Mouse (Mus musculus) liver, embryonic 14.5 days (tissue): ENCODE measurements around the gene Gnl3l. TPM values are rescaled to one million over a fixed set of nuclear protein-coding genes. Genes with fewer than 3 reads are reported as not detected.

Experiments used
- ATAC-seq: fragments of 200-750 bp; cut with Nextera tagmentation; 2 replicates; pipeline ENCODE4 v1.8.0; 2017; ENCODE audit warnings: moderate number of reproducible peaks, mild to moderate bottlenecking, moderate library complexity; ENCODE audit not compliant: insufficient read depth
- DNase-seq, 3 experiments: peaks; one replicate each; pipeline ENCODE4 v3.0.0-alpha.2; 2012 to 2013; ENCODE audit warnings: low read depth in 3 of 3, low spot score in 3 of 3
- H3K27ac ChIP-seq: fragments of 300-500 bp; sonication (generic); 2 replicates; pipeline ENCODE4 v1.5.1; 2014; ENCODE audit warnings: moderate library complexity, mild to moderate bottlenecking, control low read depth, inconsistent platforms
- H3K27me3 ChIP-seq: fragments of 300-500 bp; sonication (generic); 2 replicates; pipeline ENCODE4 v1.6.1; 2014; ENCODE audit warnings: mild to moderate bottlenecking, low read length, moderate library complexity; ENCODE audit not compliant: control insufficient read depth, insufficient read depth
- H3K36me3 ChIP-seq: fragments of 300-500 bp; sonication (generic); replicated peaks from 2 replicates; pipeline ENCODE4 v1.6.1; 2014; ENCODE audit warnings: low read depth; ENCODE audit not compliant: control insufficient read depth, insufficient read depth
- H3K4me1 ChIP-seq, 2 experiments: fragments of 200-500 bp in 1 of 2; fragments of 300-500 bp in 1 of 2; sonication (generic) in 1 of 2; replicated peaks; 2 replicates each; pipeline ENCODE4 v1.6.1; 2012 to 2014; ENCODE audit warnings: antibody characterized with exemption in 1 of 2, inconsistent platforms in 1 of 2, low read length in 1 of 2; ENCODE audit not compliant: control insufficient read depth in 2 of 2, insufficient read depth in 2 of 2
- H3K4me2 ChIP-seq: fragments of 300-500 bp; sonication (generic); 2 replicates; pipeline ENCODE4 v1.6.1; 2014; ENCODE audit warnings: low read depth, mild to moderate bottlenecking, control low read depth, moderate library complexity
- H3K4me3 ChIP-seq, 2 experiments: fragments of 200-500 bp in 1 of 2; fragments of 300-500 bp in 1 of 2; sonication (generic) in 1 of 2; 2 replicates each; pipeline ENCODE4 v1.5.1; 2012 to 2014; ENCODE audit warnings: low read depth in 2 of 2, low read length in 2 of 2, mild to moderate bottlenecking in 2 of 2, control low read depth in 1 of 2, inconsistent platforms in 1 of 2, moderate library complexity in 1 of 2; ENCODE audit not compliant: insufficient read depth in 1 of 2
- H3K9ac ChIP-seq: fragments of 300-500 bp; sonication (generic); replicated peaks from 2 replicates; pipeline ENCODE4 v1.6.1; 2014; ENCODE audit warnings: mild to moderate bottlenecking, control low read depth, moderate library complexity
- H3K9me3 ChIP-seq: fragments of 300-500 bp; sonication (generic); 2 replicates; pipeline ENCODE4 v1.6.1; 2016; ENCODE audit warnings: low read length, mixed read lengths; ENCODE audit not compliant: control insufficient read depth
- CTCF ChIP-seq: IDR thresholded peaks from 2 replicates; pipeline ENCODE4 v1.5.1; 2016; ENCODE audit warnings: antibody characterized with exemption, low read depth, control low read depth
- EP300 ChIP-seq: IDR thresholded peaks from 2 replicates; pipeline ENCODE4 v1.6.1; 2016; ENCODE audit warnings: antibody characterized with exemption, low read depth
- WGBS: fragments of 180-500 bp; shearing (Covaris S2); extraction: QIAGEN DNeasy Blood & Tissue Kit; methylation state at CpG from one replicate; pipeline ENCODE4 v1.1.7; 2014; ENCODE audit not compliant: insufficient replicate concordance; 5-methylcytosine and 5-hydroxymethylcytosine counted together
- polyA plus RNA-seq, 2 experiments: library from polyadenylated mRNA; depleted of rRNA in 1 of 2; stranded (reverse) in 1 of 2; unstranded in 1 of 2; fragments of >200 nt; fragmentation: Nextera tagmentation in 1 of 2; extraction: Ambion mirVana in 1 of 2; gene quantifications; 2 replicates each; pipeline versions ENCODE4 v1.2.1 to v1.2.3; 2012 to 2014

Gnl3l gene
- polyA plus RNA-seq, 2 experiments = 5.4 to 10.3 TPM

GRCm38 (mm10) chrX:151046777-151047430 is 29.8 kb upstream of the Gnl3l start:
- no peaks in the 10 kb centered on the region for H3K4me1 ChIP-seq
- no peak overlapping the region for H3K27ac ChIP-seq
- H3K9ac ChIP-seq = no peak overlapping the region
- peak overlapping the region; percentile 51 to 52 for H3K4me3 ChIP-seq
- ATAC-seq (peak; percentile 55), DNase-seq (peak in 1 of 3 experiments; percentile 12)
- peaks cover 22% of the 10 kb centered on the region for H3K27me3 ChIP-seq
- H3K9me3 ChIP-seq = no peaks in the 10 kb centered on the region
- peak overlapping the region; percentile 50 for H3K4me2 ChIP-seq
- no peak for TF ChIP-seq CTCF
- TF ChIP-seq EP300 = no peak
- no peaks in the 10 kb centered on the region for H3K36me3 ChIP-seq
- 15% methylated on average over 32 of the region's 62 CpGs for WGBS

DNA sequence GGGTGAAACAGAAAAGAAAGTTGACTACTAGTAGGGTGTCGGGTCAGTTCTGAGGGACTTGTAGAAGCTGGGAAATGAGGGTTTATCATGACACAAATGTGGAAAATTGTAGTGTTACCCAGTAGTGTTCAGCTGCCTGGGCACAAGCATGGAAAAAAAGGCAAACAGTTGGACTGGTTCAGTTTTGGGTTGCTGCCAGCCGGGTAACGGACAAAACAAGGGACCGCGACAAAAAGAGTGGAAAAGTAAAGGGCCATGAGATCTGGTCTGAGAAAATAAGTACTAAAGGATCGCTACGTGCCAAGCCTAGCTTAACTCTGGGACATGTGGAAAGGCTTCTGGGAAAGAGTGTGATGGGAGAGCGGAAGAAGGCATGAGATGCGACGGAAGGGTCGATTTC is 29.2 kb upstream of the Gnl3l start:
- TF ChIP-seq CTCF = no peak
- no peak for TF ChIP-seq EP300
- H3K27ac ChIP-seq = no peak overlapping the region
- H3K27me3 ChIP-seq = peaks cover 22% of the 10 kb centered on the region
- H3K4me1 ChIP-seq = no peaks in the 10 kb centered on the region
- no peak overlapping the region for H3K9ac ChIP-seq
- no peaks in the 10 kb centered on the region for H3K36me3 ChIP-seq
- peak overlapping the region in 1 of 2 experiments; percentile 51; a peak in 1 of 4 replicates for H3K4me3 ChIP-seq
- DNase-seq (no peak), ATAC-seq (no peak)
- H3K4me2 ChIP-seq = peak overlapping the region; percentile 50; the same call in 1 of the 2 replicates
- no peaks in the 10 kb centered on the region for H3K9me3 ChIP-seq
- WGBS = 44% methylated on average over 11 of the region's 11 CpGs

DNA sequence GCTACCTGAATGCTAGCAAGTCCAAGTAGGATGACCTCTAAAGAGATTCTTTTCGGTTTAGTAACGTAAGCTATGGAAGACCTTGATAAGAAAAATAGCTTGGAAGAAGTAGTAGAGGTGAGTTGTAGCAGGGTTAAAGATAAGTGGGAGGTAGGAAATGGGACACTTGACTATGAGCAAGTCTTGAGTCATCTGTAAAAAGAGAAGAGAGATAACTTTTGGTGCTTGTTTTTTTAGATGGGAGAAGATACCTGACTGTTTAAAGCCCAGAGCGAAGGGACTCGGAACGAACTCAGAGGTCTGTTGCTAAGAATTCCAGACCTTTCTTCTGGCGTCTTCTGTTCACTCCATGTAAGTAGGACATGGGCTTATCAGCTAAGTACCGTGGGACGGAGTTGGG is 28.7 kb upstream of the Gnl3l start, which contains the start of gene Fgd1:
Gene Fgd1 (plus strand): TSS at position 301 of the 400 bp plus-strand sequence.
- ATAC-seq (no peak), DNase-seq (no peak)
- H3K4me3 ChIP-seq = peak within 1 kb of the TSS; percentile 51 to 52
- H3K9me3 ChIP-seq = no peaks in the 10 kb centered on the region
- no peaks in the 10 kb centered on the region for H3K4me1 ChIP-seq
- H3K27ac ChIP-seq = no peak within 1 kb of the TSS
- TF ChIP-seq EP300 (no peak), CTCF (no peak)
- 77% methylated on average over 8 of the region's 8 CpGs for WGBS
- H3K27me3 ChIP-seq = peaks cover 22% of the 10 kb centered on the region
- H3K4me2 ChIP-seq = peak within 1 kb of the TSS; percentile 50
- H3K36me3 ChIP-seq = no peaks in the 10 kb centered on the region
- no peak within 1 kb of the TSS for H3K9ac ChIP-seq

DNA sequence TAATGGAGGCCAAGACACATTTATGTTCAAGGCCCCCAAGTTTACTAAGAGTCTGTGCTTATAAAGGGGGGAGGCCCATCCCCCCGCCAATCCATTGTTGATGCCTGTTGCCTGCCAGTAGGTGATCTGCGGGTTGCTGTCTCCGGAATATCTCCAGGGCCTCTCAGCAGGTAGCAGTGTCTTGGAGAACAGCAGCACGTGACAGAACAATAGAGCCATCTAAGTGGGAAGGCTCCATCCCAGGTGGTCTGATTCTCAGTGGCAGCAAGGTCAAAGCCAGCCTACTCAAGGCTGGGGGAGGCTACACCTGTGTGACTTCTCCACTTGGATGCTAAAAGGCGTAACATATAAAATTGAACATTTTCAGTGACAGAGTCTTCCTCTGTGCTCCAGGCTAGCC is 24.1 kb upstream of the Gnl3l start:
- H3K9ac ChIP-seq = no peak overlapping the region
- no peak overlapping the region for H3K4me2 ChIP-seq
- no peak for ATAC-seq
- no peaks in the 10 kb centered on the region for H3K4me1 ChIP-seq
- WGBS = 63% methylated on average over 5 of the region's 5 CpGs
- no peak overlapping the region for H3K27ac ChIP-seq
- no peak overlapping the region for H3K4me3 ChIP-seq
- no peaks in the 10 kb centered on the region for H3K9me3 ChIP-seq
- H3K36me3 ChIP-seq = no peaks in the 10 kb centered on the region
- no peak for DNase-seq
- peaks cover 3% of the 10 kb centered on the region for H3K27me3 ChIP-seq
- no peak for TF ChIP-seq CTCF
- no peak for TF ChIP-seq EP300

DNA sequence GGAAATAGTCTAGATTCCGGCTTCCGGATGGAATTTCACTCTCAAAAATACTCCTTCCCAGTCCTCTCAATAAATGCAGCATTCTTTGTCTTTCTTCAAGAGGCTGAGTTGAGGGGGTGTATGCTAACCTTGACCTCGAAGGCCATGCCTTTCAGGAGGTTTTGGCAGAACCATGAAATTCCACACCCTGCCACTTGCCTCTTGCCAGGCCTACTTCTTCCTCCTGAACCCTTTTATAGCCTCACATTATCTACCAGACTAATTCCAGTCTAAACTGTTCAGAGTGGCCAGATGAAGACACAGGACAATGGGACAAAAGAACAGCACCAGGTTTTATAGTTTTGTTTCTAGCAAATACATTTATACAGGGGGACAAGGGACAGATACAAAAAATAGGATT is 14.3 kb upstream of the Gnl3l start:
- H3K4me2 ChIP-seq = no peak overlapping the region
- H3K4me1 ChIP-seq = no peaks in the 10 kb centered on the region
- DNase-seq (no peak), ATAC-seq (no peak)
- no peaks in the 10 kb centered on the region for H3K9me3 ChIP-seq
- no peak overlapping the region for H3K27ac ChIP-seq
- H3K9ac ChIP-seq = no peak overlapping the region
- no peak overlapping the region for H3K4me3 ChIP-seq
- TF ChIP-seq EP300 (no peak), CTCF (no peak)
- 47% methylated on average over 3 of the region's 3 CpGs for WGBS
- H3K36me3 ChIP-seq = no peaks in the 10 kb centered on the region
- H3K27me3 ChIP-seq = no peaks in the 10 kb centered on the region
